Mouse (Mus musculus) liver, embryonic 12.5 days (tissue): ENCODE results near the gene Smco2. TPM values are rescaled to one million over a fixed set of nuclear protein-coding genes. Genes with fewer than 3 reads are reported as not detected.

ENCODE experiments used
- ATAC-seq: fragments of 200-750 bp; cut with Nextera tagmentation; 2 replicates; pipeline ENCODE4 v1.8.0; 2017; ENCODE audit warnings: moderate number of reproducible peaks, mild to moderate bottlenecking, moderate library complexity
- H3K27ac ChIP-seq: fragments of 300-500 bp; sonication (generic); 2 replicates; pipeline ENCODE4 v1.5.1; 2016; ENCODE audit warnings: mild to moderate bottlenecking
- H3K27me3 ChIP-seq: fragments of 300-500 bp; sonication (generic); replicated peaks from 2 replicates; pipeline ENCODE4 v1.6.1; 2016; ENCODE audit warnings: mild to moderate bottlenecking, moderate library complexity
- H3K36me3 ChIP-seq: fragments of 300-500 bp; sonication (generic); 2 replicates; pipeline ENCODE4 v1.6.1; 2016; ENCODE audit warnings: mild to moderate bottlenecking, moderate library complexity
- H3K4me1 ChIP-seq: fragments of 300-500 bp; sonication (generic); 2 replicates; pipeline ENCODE4 v1.6.1; 2016
- H3K4me2 ChIP-seq: fragments of 300-500 bp; sonication (generic); 2 replicates; pipeline ENCODE4 v1.6.1; 2016; ENCODE audit warnings: mild to moderate bottlenecking, moderate library complexity
- H3K4me3 ChIP-seq: fragments of 300-500 bp; sonication (generic); 2 replicates; pipeline ENCODE4 v1.5.1; 2016; ENCODE audit warnings: mild to moderate bottlenecking, moderate library complexity
- H3K9ac ChIP-seq: fragments of 300-500 bp; sonication (generic); 2 replicates; pipeline ENCODE4 v1.6.1; 2016; ENCODE audit warnings: mild to moderate bottlenecking, moderate library complexity
- H3K9me3 ChIP-seq: fragments of 300-500 bp; sonication (generic); replicated peaks from 2 replicates; pipeline ENCODE4 v1.6.1; 2016; ENCODE audit warnings: mild to moderate bottlenecking, moderate library complexity
- WGBS: fragments of 180-500 bp; shearing (Covaris S2); methylation state at CpG from one replicate; pipeline ENCODE4 v1.1.7; 2016; ENCODE audit not compliant: insufficient replicate concordance; 5-methylcytosine and 5-hydroxymethylcytosine counted together
- polyA plus RNA-seq: library from polyadenylated mRNA; unstranded; fragments of >200 nt; fragmentation: Nextera tagmentation; extraction: Ambion mirVana; gene quantifications from 2 replicates; pipeline ENCODE4 v1.2.1, GENCODE M21; 2016

Smco2 gene
- polyA plus RNA-seq, 1 experiment from 2014 or later, result not detected

- Histone ChIP-seq H3K4me1 (peaks cover 32% of the 10 kb centered on the region), H3K36me3 (no peaks in the 10 kb centered on the region), H3K9me3 (no peaks in the 10 kb centered on the region), H3K27ac (peak overlapping the region; percentile 53; the same call in 1 of the 2 replicates), H3K4me3 (no peak overlapping the region), H3K9ac (no peak overlapping the region), H3K27me3 (no peaks in the 10 kb centered on the region), H3K4me2 (no peak overlapping the region)
- peak; percentile 33; the same call in 1 of the 2 replicates for ATAC-seq
- 63% methylated on average over 5 of the region's 5 CpGs for WGBS
These were observed 57.3 kb downstream of the Smco2 start for GRCm38 (mm10) chr6:146907061-146907794.

GRCm38 (mm10) chr6:146907795-146908190 is 57.9 kb downstream of the Smco2 start:
- Histone ChIP-seq H3K27ac (peak overlapping the region; percentile 53; the same call in 1 of the 2 replicates), H3K4me2 (no peak overlapping the region), H3K9ac (no peak overlapping the region), H3K9me3 (no peaks in the 10 kb centered on the region), H3K27me3 (no peaks in the 10 kb centered on the region), H3K4me3 (no peak overlapping the region), H3K4me1 (peaks cover 38% of the 10 kb centered on the region), H3K36me3 (no peaks in the 10 kb centered on the region)
- ATAC-seq, result peak; percentile 38; the same call in 1 of the 2 replicates
- WGBS, result 77% methylated on average over 1 of the region's 1 CpGs

GRCm38 (mm10) chr6:146908801-146909200 is 58.9 kb downstream of the Smco2 start:
- H3K9me3 ChIP-seq, result no peaks in the 10 kb centered on the region
- H3K36me3 ChIP-seq, result no peaks in the 10 kb centered on the region
- no peak overlapping the region for H3K4me3 ChIP-seq
- no peak overlapping the region for H3K4me2 ChIP-seq
- no peak overlapping the region for H3K9ac ChIP-seq
- no peak overlapping the region for H3K27ac ChIP-seq
- H3K27me3 ChIP-seq, result no peaks in the 10 kb centered on the region
- ATAC-seq, result no peak
- 11% methylated on average over 2 of the region's 2 CpGs for WGBS
- peaks cover 47% of the 10 kb centered on the region for H3K4me1 ChIP-seq

- H3K4me3 ChIP-seq, result no peak overlapping the region
- WGBS, result 61% methylated on average over 5 of the region's 5 CpGs
- no peaks in the 10 kb centered on the region for H3K36me3 ChIP-seq
- H3K4me1 ChIP-seq, result peaks cover 48% of the 10 kb centered on the region
- H3K27me3 ChIP-seq, result no peaks in the 10 kb centered on the region
- ATAC-seq, result no peak
- H3K27ac ChIP-seq, result no peak overlapping the region
- H3K9ac ChIP-seq, result no peak overlapping the region
- H3K9me3 ChIP-seq, result no peaks in the 10 kb centered on the region
- no peak overlapping the region for H3K4me2 ChIP-seq
These were observed 60.0 kb downstream of the Smco2 start for GRCm38 (mm10) chr6:146909725-146910489.

- Histone ChIP-seq H3K9ac (no peak overlapping the region), H3K9me3 (no peaks in the 10 kb centered on the region), H3K27me3 (no peaks in the 10 kb centered on the region), H3K4me2 (no peak overlapping the region), H3K27ac (no peak overlapping the region), H3K36me3 (no peaks in the 10 kb centered on the region), H3K4me1 (peaks cover 48% of the 10 kb centered on the region), H3K4me3 (no peak overlapping the region)
- ATAC-seq, result no peak
- WGBS, result 66% methylated on average over 2 of the region's 2 CpGs
These were observed 60.9 kb downstream of the Smco2 start for GRCm38 (mm10) chr6:146910801-146911200.

- Histone ChIP-seq H3K27ac (peak overlapping the region; percentile 45; the same call in 1 of the 2 replicates), H3K9me3 (no peaks in the 10 kb centered on the region), H3K4me2 (no peak overlapping the region), H3K27me3 (no peaks in the 10 kb centered on the region), H3K9ac (no peak overlapping the region), H3K4me1 (peaks cover 44% of the 10 kb centered on the region), H3K36me3 (no peaks in the 10 kb centered on the region), H3K4me3 (no peak overlapping the region)
- 13% methylated on average over 3 of the region's 3 CpGs for WGBS
- peak; percentile 70 for ATAC-seq
These were observed 63.1 kb downstream of the Smco2 start for GRCm38 (mm10) chr6:146912835-146913488.

GRCm38 (mm10) chr6:146913489-146914198 is 63.7 kb downstream of the Smco2 start:
- 41% methylated on average over 4 of the region's 4 CpGs for WGBS
- Histone ChIP-seq H3K4me1 (peaks cover 40% of the 10 kb centered on the region), H3K27ac (peak overlapping the region; percentile 45; the same call in 1 of the 2 replicates), H3K9me3 (no peaks in the 10 kb centered on the region), H3K27me3 (no peaks in the 10 kb centered on the region), H3K4me3 (no peak overlapping the region), H3K4me2 (no peak overlapping the region), H3K36me3 (no peaks in the 10 kb centered on the region), H3K9ac (no peak overlapping the region)
- no peak for ATAC-seq

- Histone ChIP-seq H3K9ac (no peak overlapping the region), H3K9me3 (no peaks in the 10 kb centered on the region), H3K27me3 (no peaks in the 10 kb centered on the region), H3K36me3 (no peaks in the 10 kb centered on the region), H3K27ac (no peak overlapping the region), H3K4me2 (no peak overlapping the region), H3K4me1 (peaks cover 34% of the 10 kb centered on the region), H3K4me3 (no peak overlapping the region)
- 88% methylated on average over 1 of the region's 1 CpGs for WGBS
- ATAC-seq, result no peak
These were observed 65.9 kb downstream of the Smco2 start for GRCm38 (mm10) chr6:146915808-146916207.

GRCm38 (mm10) chr6:146917396-146917795 is 67.5 kb downstream of the Smco2 start:
- H3K9me3 ChIP-seq, result no peaks in the 10 kb centered on the region
- no peak overlapping the region for H3K4me2 ChIP-seq
- H3K36me3 ChIP-seq, result no peaks in the 10 kb centered on the region
- no peak overlapping the region for H3K27ac ChIP-seq
- 81% methylated on average over 3 of the region's 3 CpGs for WGBS
- H3K9ac ChIP-seq, result no peak overlapping the region
- H3K27me3 ChIP-seq, result no peaks in the 10 kb centered on the region
- H3K4me3 ChIP-seq, result no peak overlapping the region
- ATAC-seq, result no peak
- H3K4me1 ChIP-seq, result peaks cover 28% of the 10 kb centered on the region

GRCm38 (mm10) chr6:146918341-146918740 is 68.4 kb downstream of the Smco2 start:
- Histone ChIP-seq H3K27ac (no peak overlapping the region), H3K9me3 (no peaks in the 10 kb centered on the region), H3K27me3 (no peaks in the 10 kb centered on the region), H3K9ac (no peak overlapping the region), H3K4me2 (no peak overlapping the region), H3K36me3 (no peaks in the 10 kb centered on the region), H3K4me1 (peaks cover 18% of the 10 kb centered on the region), H3K4me3 (no peak overlapping the region)
- ATAC-seq, result no peak
- WGBS, result 81% methylated on average over 6 of the region's 6 CpGs
